Mouse (Mus musculus) cerebellum, adult 2 months (tissue): ENCODE results near the gene Olfr711.
"Not testable (repeated sequence)": the region's sequence is repeated elsewhere in the genome, so short reads cannot be mapped to it uniquely, and the experiment has no call there.

Experiments used
- CTCF ChIP-seq: fragments of 200-500 bp; IDR thresholded peaks from 2 replicates; pipeline ENCODE4 v1.5.1; 2011; ENCODE audit warnings: low read depth, mild to moderate bottlenecking, control low read depth, low read length, moderate library complexity, borderline replicate concordance; ENCODE audit not compliant: insufficient read depth
- POLR2A ChIP-seq: fragments of 200-500 bp; IDR thresholded peaks from 2 replicates; pipeline ENCODE4 v1.6.1; 2011; ENCODE audit warnings: low read length, control low read depth, borderline replicate concordance; ENCODE audit not compliant: insufficient read depth

- TF ChIP-seq POLR2A, CTCF: not testable (repeated sequence)
Measured at GRCm38 (mm10) chr7:106967503-106967902, 7.8 kb downstream of the Olfr711 start.
